8 mouse cellular contexts compared by ENCODE assay signal in genomic region chr4:152088556-152089120, GRCm38 (mm10). TPM values are rescaled to one million over a fixed set of nuclear protein-coding genes. Genes with fewer than 3 reads are reported as not detected.
DNase-seq lines count a peak whose midpoint lies in the region; ATAC-seq lines count a peak whose summit lies in the region.

No protein-coding gene starts in this region.

- H3K27ac ChIP-seq in intestine, embryonic 16.5 days (ENCODE audit: low read length) = no peak overlapping the region
- H3K27ac ChIP-seq in liver, embryonic 13.5 days = no peak overlapping the region

- no peak for ATAC-seq in intestine, embryonic 16.5 days
- ATAC-seq in liver, embryonic 13.5 days (ENCODE audit: low read depth) = no peak

- DNase-seq in cerebellum, postnatal 14 days = peak; percentile 62 to 72
- no peak for DNase-seq in cerebellum, adult 9-10 months
- DNase-seq in brain, embryonic 18.5 days (ENCODE audit: low read depth, low spot score) = peak; percentile 14
- no peak for DNase-seq in liver, embryonic 13.5 days
- no peak for DNase-seq in embryo, embryonic 11 days
- no peak for DNase-seq in cerebellum, adult 18-20 months
- no peak for DNase-seq in ovary, postnatal 14 days (ENCODE audit: low spot score)

- H3K9ac ChIP-seq in intestine, embryonic 16.5 days (ENCODE audit: low read depth, low read length) = no peak overlapping the region; the same call in 1 of the 2 replicates
- H3K9ac ChIP-seq in liver, embryonic 13.5 days = peak overlapping the region; percentile 90; the same call in 1 of the 2 replicates

- no peaks in the 10 kb centered on the region for H3K27me3 ChIP-seq in intestine, embryonic 16.5 days (replicated peaks; ENCODE audit: control insufficient read depth, insufficient read depth, low read length)
- peaks cover 21% of the 10 kb centered on the region; the same call in 1 of the 2 replicates for H3K27me3 ChIP-seq in liver, embryonic 13.5 days

- no peak overlapping the region for H3K4me3 ChIP-seq in intestine, embryonic 16.5 days (ENCODE audit: low read length)
- peak overlapping the region; percentile 81; the same call in 1 of the 2 replicates for H3K4me3 ChIP-seq in liver, embryonic 13.5 days (replicated peaks)

- no peaks in the 10 kb centered on the region for H3K9me3 ChIP-seq in intestine, embryonic 16.5 days (ENCODE audit: control insufficient read depth, low read length)
- no peaks in the 10 kb centered on the region for H3K9me3 ChIP-seq in liver, embryonic 13.5 days (replicated peaks)

- H3K36me3 ChIP-seq in intestine, embryonic 16.5 days (ENCODE audit: control insufficient read depth, insufficient read depth, low read length) = no peaks in the 10 kb centered on the region
- H3K36me3 ChIP-seq in liver, embryonic 13.5 days = 0 out of 2 replicates have a peak, but pooled peaks cover 13% of the 10 kb centered on the region

- peak overlapping the region; percentile 84 for H3K4me2 ChIP-seq in intestine, embryonic 16.5 days (ENCODE audit: low read depth, low read length)
- H3K4me2 ChIP-seq in liver, embryonic 13.5 days = peak overlapping the region; percentile 97

- H3K4me1 ChIP-seq in intestine, embryonic 16.5 days (ENCODE audit: control insufficient read depth, insufficient read depth, low read length) = peaks cover 25% of the 10 kb centered on the region
- H3K4me1 ChIP-seq in liver, embryonic 13.5 days (replicated peaks) = peaks cover 74% of the 10 kb centered on the region

- 56% methylated on average over 8 of the region's 8 CpGs for WGBS in intestine, embryonic 16.5 days
- 56% methylated on average over 8 of the region's 8 CpGs for WGBS in liver, embryonic 13.5 days (ENCODE audit: insufficient replicate concordance)

RNA-seq across cellular contexts. Expression of gene Plekhg5, which starts 16.3 kb away (rescaled TPM):
- polyA plus RNA-seq in intestine, embryonic 16.5 days (2015; fragmentation: Nextera tagmentation; extraction: Ambion mirVana) = 14.2 and 17.0 TPM in 2 replicates
- polyA plus RNA-seq in liver, embryonic 13.5 days (2015; fragmentation: Nextera tagmentation; extraction: Ambion mirVana) = 4.9 and 5.1 TPM in 2 replicates

RNA-seq across cellular contexts. Expression of gene Tnfrsf25, which starts 27.1 kb away (rescaled TPM):
- 1.8 and 2.4 TPM in 2 replicates for polyA plus RNA-seq in intestine, embryonic 16.5 days (2015; fragmentation: Nextera tagmentation; extraction: Ambion mirVana)
- polyA plus RNA-seq in liver, embryonic 13.5 days (2015; fragmentation: Nextera tagmentation; extraction: Ambion mirVana) = 0.37 and 0.48 TPM in 2 replicates

RNA-seq across cellular contexts. Expression of gene Nol9, which starts 49.5 kb away (rescaled TPM):
- 22.4 and 22.7 TPM in 2 replicates for polyA plus RNA-seq in intestine, embryonic 16.5 days (2015; fragmentation: Nextera tagmentation; extraction: Ambion mirVana)
- polyA plus RNA-seq in liver, embryonic 13.5 days (2015; fragmentation: Nextera tagmentation; extraction: Ambion mirVana) = 21.9 and 24.1 TPM in 2 replicates

RNA-seq across cellular contexts. Expression of gene Tas1r1, which starts 50.3 kb away (rescaled TPM):
- 0.20 and 0.21 TPM in 2 replicates for polyA plus RNA-seq in intestine, embryonic 16.5 days (2015; fragmentation: Nextera tagmentation; extraction: Ambion mirVana)
- polyA plus RNA-seq in liver, embryonic 13.5 days (2015; fragmentation: Nextera tagmentation; extraction: Ambion mirVana) = 0.07 TPM in 1 of 2 replicates, not detected in the other

Comparison
In these comparisons a context has a peak if more than half of its experiments do, and no peak if none do; other contexts are left out.
1. DNase-seq: peak in cerebellum, postnatal 14 days (2 of 2) and brain, embryonic 18.5 days (single experiment); none in cerebellum, adult 9-10 months (single experiment), liver, embryonic 13.5 days (single experiment), embryo, embryonic 11 days (single experiment), cerebellum, adult 18-20 months (0 of 2) and ovary, postnatal 14 days (single experiment).